Mouse (Mus musculus) MEL (cell line): ENCODE data around the gene Mphosph6.

Source experiments
- CHD1 ChIP-seq: IDR thresholded peaks from 2 replicates; pipeline ENCODE4 v1.6.1; 2012; ENCODE audit warnings: low read depth, mild to moderate bottlenecking, inconsistent platforms, low read length, improper control_type of control experiment
- CTCF ChIP-seq, 3 experiments: IDR thresholded peaks in 2 of 3; conservative IDR thresholded peaks in 1 of 3; 2 replicates each; pipeline ENCODE4 v1.5.1; 2011 to 2012; ENCODE audit warnings: low read length in 3 of 3, low read depth in 2 of 3, mild to moderate bottlenecking in 2 of 3, improper control_type of control experiment in 1 of 3, inconsistent platforms in 1 of 3, mixed read lengths in 1 of 3, moderate library complexity in 1 of 3; ENCODE audit not compliant: control insufficient read depth in 1 of 3, insufficient read depth in 1 of 3, poor library complexity in 1 of 3, severe bottlenecking in 1 of 3
- EP300 ChIP-seq, 2 experiments: IDR thresholded peaks; 2 replicates each; pipeline ENCODE4 v1.6.1; 2011; ENCODE audit warnings: improper control_type of control experiment in 2 of 2, low read length in 2 of 2, low read depth in 1 of 2, mild to moderate bottlenecking in 1 of 2
- JUND ChIP-seq: IDR thresholded peaks from 2 replicates; pipeline ENCODE4 v1.6.1; 2011; ENCODE audit warnings: low read depth, mild to moderate bottlenecking, improper control_type of control experiment, low read length
- MAFK ChIP-seq: IDR thresholded peaks from 2 replicates; pipeline ENCODE4 v1.6.1; 2011; ENCODE audit warnings: low read depth, mild to moderate bottlenecking, low read length, improper control_type of control experiment, borderline replicate concordance
- NELFE ChIP-seq: IDR thresholded peaks from 2 replicates; pipeline ENCODE4 v1.6.1; 2011; ENCODE audit warnings: low read depth, low read length, improper control_type of control experiment
- POLR2AphosphoS2 ChIP-seq: IDR thresholded peaks from 2 replicates; pipeline ENCODE4 v1.6.1; 2011; ENCODE audit warnings: low read length, improper control_type of control experiment
- POLR2AphosphoS5 ChIP-seq: IDR thresholded peaks from 2 replicates; pipeline ENCODE4 v1.6.1; 2012; ENCODE audit warnings: low read depth, borderline replicate concordance, mild to moderate bottlenecking, inconsistent platforms, low read length, moderate library complexity, mixed read lengths
- TBP ChIP-seq: IDR thresholded peaks from 2 replicates; pipeline ENCODE4 v1.8.0; 2011; ENCODE audit warnings: low read depth, low read length, improper control_type of control experiment
- USF2 ChIP-seq, 2 experiments: IDR thresholded peaks; 2 replicates each; pipeline ENCODE4 v1.6.1; 2011 to 2012; ENCODE audit warnings: improper control_type of control experiment in 2 of 2, low read length in 2 of 2, borderline replicate concordance in 1 of 2, inconsistent platforms in 1 of 2, low read depth in 1 of 2, mild to moderate bottlenecking in 1 of 2; ENCODE audit not compliant: insufficient read depth in 1 of 2

DNA sequence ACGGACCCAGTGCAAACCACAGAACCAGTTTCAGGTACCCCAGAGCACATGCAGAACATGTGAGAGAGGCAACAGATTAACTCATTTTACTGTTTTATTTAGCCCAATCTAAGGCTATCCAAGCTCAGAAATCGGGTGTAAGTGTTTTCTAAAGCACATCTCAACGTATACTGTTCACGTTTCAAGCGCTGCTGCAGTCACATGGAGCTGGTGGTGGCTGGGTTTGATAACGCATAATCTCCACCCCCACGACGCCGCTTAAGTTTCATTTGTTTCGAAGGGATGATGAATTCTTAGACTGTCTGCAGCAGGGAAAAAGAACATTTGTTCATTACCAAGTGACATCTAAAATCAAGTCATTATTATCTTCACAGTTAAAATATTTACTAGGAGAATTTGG lies 48.7 kb upstream of the Mphosph6 start:
- TF ChIP-seq POLR2AphosphoS2, result no peak
- no peak for TF ChIP-seq MAFK
- peak; percentile 23 to 71; a peak in 3 of 4 replicates for TF ChIP-seq EP300 (IDR thresholded peaks at IDR 0.05; ENCODE audit: low read depth in 1 of 2, low read length in 2 of 2)
- TF ChIP-seq TBP, result 0 out of 2 replicates have a peak, but pooled peaks have one; percentile 16
- peak in 2 of 3 experiments; percentile 19 to 27; a peak in 2 of 6 replicates for TF ChIP-seq CTCF (IDR thresholded peaks at IDR 0.05 in 2 of 3, conservative IDR thresholded peaks at IDR 0.05 in 1 of 3; ENCODE audit: control insufficient read depth in 1 of 3, insufficient read depth in 1 of 3, low read depth in 2 of 3, low read length in 3 of 3, poor library complexity in 1 of 3, severe bottlenecking in 1 of 3)
- TF ChIP-seq JUND, result no peak
- no peak for TF ChIP-seq NELFE
- 0 out of 4 replicates have a peak, but pooled peaks of 1 of the 2 experiments have one; percentile 28 for TF ChIP-seq USF2 (IDR thresholded peaks at IDR 0.05; ENCODE audit: borderline replicate concordance in 1 of 2, insufficient read depth in 1 of 2, low read depth in 1 of 2, low read length in 2 of 2)
- TF ChIP-seq POLR2AphosphoS5, result no peak
- TF ChIP-seq CHD1, result no peak
